Mouse (Mus musculus) Muller cell, postnatal 12 days (primary cell): Measurements from ENCODE around the gene Rtkn2.

Source experiments
- DNase-seq: peaks from one replicate; pipeline ENCODE4 v3.0.0-alpha.2; 2015; ENCODE audit errors: inconsistent ontology term

Rtkn2 gene

GRCm38 (mm10) chr10:67996171-67996570, 16.8 kb downstream of the Rtkn2 start:
- DNase-seq = no peak

- peak; percentile 48 for DNase-seq
These were observed 18.8 kb downstream of the Rtkn2 start for GRCm38 (mm10) chr10:67998116-67998635.

GRCm38 (mm10) chr10:67999170-67999569, 19.8 kb downstream of the Rtkn2 start:
- no peak for DNase-seq

DNA sequence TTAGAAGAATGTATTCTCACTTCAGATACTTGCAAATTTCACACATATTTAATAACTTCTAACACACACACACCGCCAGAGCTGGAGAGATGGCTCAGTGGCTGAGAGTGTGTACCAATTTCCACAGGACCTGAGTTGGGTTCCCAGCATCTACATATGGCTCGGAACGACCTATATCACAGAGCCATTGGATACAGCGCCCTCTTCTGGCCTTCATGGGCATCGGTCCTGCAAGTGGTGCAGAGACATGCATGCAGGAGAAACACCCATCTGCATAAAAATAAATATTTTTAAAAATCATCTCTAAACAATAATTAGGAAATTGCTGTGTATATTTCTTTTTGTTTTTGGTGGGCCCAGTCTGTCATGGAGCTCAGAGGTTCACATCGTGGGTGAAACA, 22.1 kb downstream of the Rtkn2 start:
- no peak for DNase-seq

DNA sequence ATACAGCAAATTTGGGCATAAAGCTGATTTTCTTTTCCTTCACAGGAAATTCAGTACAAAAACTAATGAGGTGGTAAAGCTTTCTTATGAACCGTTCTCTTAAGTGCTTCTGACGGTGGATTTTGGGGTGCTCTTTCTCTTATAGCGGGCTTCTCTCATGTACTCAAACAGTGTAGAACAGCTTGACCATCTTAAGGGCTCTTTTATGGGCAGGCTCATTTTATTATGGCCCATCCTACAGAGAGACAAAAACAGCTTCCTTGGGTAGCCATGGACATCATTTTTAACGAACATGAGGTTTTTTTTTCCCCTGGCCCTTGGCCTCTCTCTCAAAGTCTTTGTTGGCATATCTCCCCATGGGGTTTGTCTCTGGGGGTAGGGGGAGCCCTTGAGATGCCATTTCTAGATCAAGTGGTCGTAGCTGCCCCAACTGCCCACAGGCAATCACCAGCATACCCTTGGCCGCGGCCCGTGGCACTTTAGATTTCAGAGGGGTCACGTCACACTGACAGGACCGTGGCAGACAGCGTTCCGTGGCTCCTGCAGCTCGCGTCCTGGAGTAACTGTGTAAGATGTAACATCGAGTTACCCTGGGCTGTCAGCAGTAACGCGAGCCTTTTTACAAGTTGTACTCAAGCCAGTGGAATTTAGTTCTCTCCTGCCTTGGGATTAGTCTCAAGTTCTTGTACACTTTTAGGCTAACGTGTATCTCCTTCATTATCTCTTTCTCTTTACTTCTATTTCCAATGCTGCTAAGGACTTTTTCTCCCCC, 24.5 kb downstream of the Rtkn2 start:
- no peak for DNase-seq

DNA sequence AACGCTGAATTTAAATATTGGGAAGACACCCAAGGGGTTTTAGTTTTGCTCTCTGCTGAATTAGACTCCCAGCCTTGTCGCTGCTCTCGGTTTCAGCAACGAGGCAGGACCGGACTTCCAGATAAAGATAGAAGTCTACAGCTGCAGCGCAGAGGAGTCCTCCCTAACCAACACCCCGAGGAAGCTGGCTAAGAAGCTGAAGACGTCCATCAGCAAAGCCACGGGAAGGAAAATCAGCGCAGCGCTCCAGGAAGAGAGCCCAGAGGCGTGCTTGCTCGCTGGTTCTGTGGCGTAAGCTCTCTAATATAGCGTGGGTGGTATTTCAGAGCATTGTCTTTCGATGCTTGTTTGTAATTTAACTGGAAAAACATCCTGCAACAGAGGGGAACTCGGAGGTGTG, 26.0 kb downstream of the Rtkn2 start:
- DNase-seq = no peak

DNA sequence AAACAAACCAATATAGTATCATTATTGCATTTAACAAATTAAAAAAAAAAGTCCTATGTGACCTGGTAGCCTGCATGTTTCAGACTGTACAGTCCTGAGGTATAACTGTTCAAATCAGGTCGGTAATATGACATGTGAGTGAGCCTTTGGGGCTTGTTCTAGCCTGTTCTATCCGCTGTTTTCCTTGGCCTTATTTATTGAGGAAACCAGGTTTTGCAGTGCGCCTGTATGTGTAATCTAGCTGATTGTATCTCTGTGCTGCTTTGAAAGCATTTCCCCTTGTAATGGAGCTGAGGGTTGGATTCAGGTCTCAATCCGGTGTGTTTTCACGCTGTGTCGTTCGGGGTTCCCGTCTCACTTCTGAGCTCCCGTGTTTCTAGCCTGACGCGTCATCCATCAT, 27.1 kb downstream of the Rtkn2 start:
- DNase-seq = no peak

DNA sequence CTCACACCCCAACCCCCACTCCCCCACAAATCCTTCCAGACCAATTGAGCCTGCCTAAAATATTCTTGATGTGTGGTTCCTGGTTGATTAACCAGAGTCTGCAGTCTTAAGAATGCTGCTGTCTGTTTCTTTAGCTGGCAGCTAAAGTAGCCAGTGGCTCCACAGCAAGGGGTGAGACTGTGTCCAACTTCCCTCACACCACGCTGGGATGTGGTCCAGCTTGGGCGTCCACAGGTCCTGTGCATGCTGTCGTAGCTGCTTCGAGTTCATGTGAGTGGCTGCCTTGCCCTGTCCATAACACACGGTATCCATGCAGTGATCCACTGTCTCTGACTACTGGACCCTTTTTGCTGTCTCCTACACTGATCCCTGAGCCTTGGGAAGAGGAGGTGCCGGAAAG, 27.7 kb downstream of the Rtkn2 start:
- DNase-seq = no peak

DNA sequence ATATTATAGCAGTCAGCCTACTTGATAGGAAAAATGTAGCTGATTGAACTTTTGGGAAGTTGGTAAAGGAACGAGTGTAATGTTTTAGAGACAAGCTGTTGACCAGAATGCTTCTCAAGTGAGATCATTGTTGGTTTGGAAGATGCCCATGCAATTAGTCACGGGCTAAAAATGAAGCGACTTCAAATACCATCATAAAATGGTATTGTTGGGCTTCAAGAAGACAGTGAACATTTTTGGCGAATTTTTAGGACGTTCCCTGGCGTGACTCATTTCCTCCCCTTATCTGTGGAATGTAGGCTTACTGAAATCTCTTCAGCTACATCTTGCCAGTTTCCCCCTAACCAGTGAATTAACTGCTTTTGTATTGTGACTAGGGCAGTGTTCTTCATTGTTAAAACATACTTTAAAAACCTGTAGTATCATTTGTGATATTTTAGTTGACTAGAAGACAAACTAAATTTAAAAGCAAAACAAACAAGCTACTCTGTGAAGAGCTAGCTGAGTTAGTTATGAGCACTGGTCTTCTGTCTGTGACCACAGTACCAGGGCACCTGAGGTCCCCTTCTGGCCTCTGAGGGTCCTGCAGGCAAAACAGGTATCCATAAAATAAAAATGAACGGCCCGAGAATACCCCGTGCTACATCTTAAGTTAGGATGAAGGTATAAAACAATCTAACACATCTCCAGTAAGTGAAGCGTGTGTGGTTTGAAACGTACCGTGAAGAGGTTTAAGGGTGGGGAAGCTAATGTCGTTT, 29.0 kb downstream of the Rtkn2 start:
- DNase-seq = peak; percentile 93

GRCm38 (mm10) chr10:68009301-68009700, 29.9 kb downstream of the Rtkn2 start:
- no peak for DNase-seq

DNA sequence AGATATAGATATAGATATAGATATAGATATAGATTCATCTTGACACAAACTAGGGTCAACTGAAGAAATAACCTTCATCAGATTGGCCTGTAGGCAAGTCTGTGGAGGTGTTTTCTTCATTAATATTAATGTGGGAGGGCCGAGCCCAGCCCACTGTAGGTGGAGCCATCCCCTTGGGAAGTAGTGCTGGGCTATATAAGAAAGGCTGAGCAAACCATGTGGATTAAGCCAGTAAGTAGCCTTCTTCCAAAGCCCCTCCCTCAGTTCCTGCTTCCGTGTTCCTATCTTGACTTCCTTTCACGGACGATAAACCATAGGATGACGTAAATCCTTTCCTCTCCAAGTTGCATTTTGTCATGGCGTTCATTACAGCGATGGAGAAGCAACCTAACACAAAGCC, 30.5 kb downstream of the Rtkn2 start:
- no peak for DNase-seq

DNA sequence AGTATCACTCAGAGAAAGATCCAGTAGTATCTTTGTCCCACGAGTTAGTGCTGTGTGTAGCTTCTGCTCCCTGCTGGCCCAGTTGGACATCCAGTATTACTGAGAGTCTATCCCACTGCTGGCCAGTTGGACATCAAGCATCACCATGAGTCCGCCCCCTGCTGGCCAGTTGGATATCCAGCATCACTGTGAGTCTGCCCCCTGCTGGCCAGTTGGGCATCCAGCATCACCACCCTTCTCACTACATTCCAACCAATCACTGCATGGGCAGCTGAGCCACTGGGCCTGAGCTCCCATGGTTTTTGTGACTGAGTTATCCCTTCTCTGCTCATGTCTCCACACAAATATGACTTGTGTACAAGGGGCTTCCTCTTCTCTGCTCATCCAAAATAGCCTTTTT, 33.8 kb downstream of the Rtkn2 start:
- DNase-seq = no peak

- DNase-seq = no peak
These were observed 41.4 kb downstream of the Rtkn2 start for GRCm38 (mm10) chr10:68020755-68021154.

GRCm38 (mm10) chr10:68025660-68026059, 46.3 kb downstream of the Rtkn2 start:
- DNase-seq = no peak

- no peak for DNase-seq
These were observed 49.1 kb downstream of the Rtkn2 start for GRCm38 (mm10) chr10:68028327-68029080.

DNA sequence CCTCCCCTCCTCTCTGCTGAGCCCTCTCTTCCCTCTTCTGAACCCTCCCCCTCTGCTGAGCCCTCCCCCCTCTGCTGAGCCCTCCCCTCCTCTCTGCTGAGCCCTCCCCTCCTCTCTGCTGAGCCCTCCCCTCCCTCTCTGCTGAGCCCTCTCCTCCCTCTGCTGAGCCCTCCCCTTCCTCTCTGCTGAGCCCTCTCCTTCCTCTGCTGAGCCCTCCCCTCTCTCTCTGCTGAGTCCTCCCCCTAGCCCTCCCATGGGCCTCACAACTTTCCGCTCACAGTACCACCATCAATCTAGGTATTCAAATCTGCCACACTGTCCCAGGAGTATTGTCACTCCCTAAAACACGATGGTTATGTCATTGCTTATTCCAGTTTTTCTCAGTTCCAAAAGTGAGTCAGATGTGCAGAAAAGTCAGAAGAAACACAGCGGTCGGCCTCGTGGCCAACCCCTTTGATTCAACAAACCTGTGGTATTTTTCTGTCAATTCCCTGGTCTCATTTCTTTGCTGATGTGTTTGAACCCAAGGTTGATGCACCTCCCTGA, 49.8 kb downstream of the Rtkn2 start:
- no peak for DNase-seq

GRCm38 (mm10) chr10:68030027-68030426, 50.7 kb downstream of the Rtkn2 start:
- DNase-seq = no peak

GRCm38 (mm10) chr10:68035707-68036367, 56.5 kb downstream of the Rtkn2 start:
- DNase-seq = no peak

DNA sequence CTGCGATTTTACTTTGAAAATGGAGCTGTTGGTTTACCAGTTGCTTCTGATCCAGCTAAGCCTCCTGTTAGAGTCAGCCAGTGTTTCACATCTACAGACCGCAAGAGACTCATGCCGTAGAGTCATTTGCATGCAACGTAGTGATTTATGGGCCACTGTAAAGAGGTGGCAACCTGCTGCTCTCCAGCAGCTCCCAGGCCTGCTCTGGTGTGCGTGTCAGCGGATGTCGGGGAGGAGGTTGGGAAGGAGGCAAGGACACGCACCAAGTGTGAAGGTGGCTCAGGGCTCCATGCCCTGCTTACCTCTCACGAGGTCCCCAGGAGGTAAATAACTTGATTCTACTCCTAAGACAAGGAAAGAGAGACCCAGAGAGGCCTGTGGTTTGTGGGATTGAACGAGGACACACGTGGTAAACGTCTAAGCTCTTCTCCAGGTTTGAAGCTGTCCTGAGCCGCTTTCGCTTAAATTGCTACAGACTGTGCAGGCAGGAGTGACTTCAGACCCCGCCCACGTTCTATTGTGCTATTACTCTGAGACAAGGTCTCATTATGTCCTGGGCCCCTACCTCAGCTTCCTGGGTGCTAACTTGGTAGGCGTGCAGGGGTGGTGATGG, 57.1 kb downstream of the Rtkn2 start:
- no peak for DNase-seq

DNA sequence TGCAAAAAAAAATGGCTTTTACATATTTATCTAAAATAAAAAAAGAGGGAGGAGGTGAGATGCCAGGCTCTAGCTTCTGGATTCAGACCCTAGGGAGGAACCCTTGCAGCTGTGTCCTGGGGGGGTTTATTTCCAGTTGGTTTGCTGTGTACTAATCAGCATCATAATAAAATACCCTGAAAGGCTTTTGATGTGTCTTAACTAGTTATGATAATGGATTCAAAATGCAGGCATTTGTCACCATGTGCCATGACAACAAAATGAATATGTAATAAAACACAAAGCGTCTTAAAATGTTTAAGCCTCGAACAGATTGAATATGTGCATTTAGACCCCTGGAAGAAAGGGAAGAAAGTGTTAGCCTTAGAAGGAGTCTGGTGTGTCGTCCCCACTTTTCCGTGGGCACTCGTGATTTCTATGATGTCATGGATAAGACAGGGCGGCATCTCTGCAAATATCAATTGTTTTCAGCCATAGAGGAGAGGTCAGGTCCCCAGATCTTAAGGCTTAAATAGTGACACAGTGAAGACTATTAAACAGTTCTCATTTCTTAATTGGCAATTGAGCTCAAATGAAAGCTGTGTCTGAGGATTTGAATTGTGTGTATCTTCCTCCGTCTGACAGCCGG, 59.7 kb downstream of the Rtkn2 start:
- peak; percentile 16 for DNase-seq
